Mouse (Mus musculus) myocyte (in vitro differentiated cells): ENCODE data around the gene Sowaha.

Experiments used
- E2F4 ChIP-seq: IDR thresholded peaks from one replicate; pipeline ENCODE4 v1.6.1; 2011; ENCODE audit warnings: mild to moderate bottlenecking, control low read depth, moderate library complexity; ENCODE audit not compliant: insufficient read depth
- MAX ChIP-seq: IDR thresholded peaks from one replicate; pipeline ENCODE4 v1.6.1; 2011; ENCODE audit warnings: low read depth, mild to moderate bottlenecking, control low read depth
- POLR2A ChIP-seq: IDR thresholded peaks from one replicate; pipeline ENCODE4 v1.6.1; 2011; ENCODE audit warnings: low read depth, mild to moderate bottlenecking, control low read depth, moderate library complexity; ENCODE audit not compliant: insufficient read length
- POLR2AphosphoS2 ChIP-seq: IDR thresholded peaks from one replicate; pipeline ENCODE4 v1.6.1; 2011; ENCODE audit warnings: low read depth, control low read depth; ENCODE audit not compliant: insufficient read length
- REST ChIP-seq: IDR thresholded peaks from one replicate; pipeline ENCODE4 v1.6.1; 2011; ENCODE audit warnings: mild to moderate bottlenecking, control low read depth, moderate library complexity; ENCODE audit not compliant: insufficient read depth, insufficient read length
- TCF12 ChIP-seq: IDR thresholded peaks from one replicate; pipeline ENCODE4 v1.6.1; 2011; ENCODE audit warnings: mild to moderate bottlenecking, control low read depth; ENCODE audit not compliant: poor library complexity, insufficient read depth, severe bottlenecking
- USF1 ChIP-seq: IDR thresholded peaks from one replicate; pipeline ENCODE4 v1.6.1; 2011; ENCODE audit warnings: low read depth, mild to moderate bottlenecking, control low read depth, moderate library complexity

DNA sequence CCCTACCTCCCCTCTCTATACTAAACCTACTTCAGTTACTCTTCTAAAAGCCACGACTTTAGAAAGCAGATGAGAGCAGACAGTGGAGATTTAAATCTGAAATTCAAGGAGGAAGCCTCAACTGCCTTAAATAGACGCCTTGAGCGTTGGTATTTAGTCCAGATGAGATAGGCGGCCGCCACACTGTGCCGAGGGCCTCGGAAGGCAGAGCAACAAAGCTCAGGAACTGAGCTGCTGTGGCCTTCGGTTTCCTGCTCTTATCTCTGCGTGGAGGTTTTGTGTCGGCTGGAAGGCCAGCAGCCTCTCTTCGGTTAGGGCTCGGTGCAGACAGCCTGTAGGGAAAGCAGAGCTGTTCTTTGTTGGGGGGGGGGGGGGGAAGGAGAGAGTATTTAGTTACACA is 38.2 kb downstream of the Sowaha start:
- TF ChIP-seq POLR2A (no peak), TCF12 (no peak), E2F4 (no peak), REST (no peak), POLR2AphosphoS2 (no peak), USF1 (no peak), MAX (no peak)
